Mouse (Mus musculus): ENCODE results near the gene Akap7. TPM values are rescaled to one million over a fixed set of nuclear protein-coding genes. Genes with fewer than 3 reads are reported as not detected.

Gene Akap7
- total RNA-seq, 2 experiments from 2014 or later: 59.1 to 62.1 TPM

DNA sequence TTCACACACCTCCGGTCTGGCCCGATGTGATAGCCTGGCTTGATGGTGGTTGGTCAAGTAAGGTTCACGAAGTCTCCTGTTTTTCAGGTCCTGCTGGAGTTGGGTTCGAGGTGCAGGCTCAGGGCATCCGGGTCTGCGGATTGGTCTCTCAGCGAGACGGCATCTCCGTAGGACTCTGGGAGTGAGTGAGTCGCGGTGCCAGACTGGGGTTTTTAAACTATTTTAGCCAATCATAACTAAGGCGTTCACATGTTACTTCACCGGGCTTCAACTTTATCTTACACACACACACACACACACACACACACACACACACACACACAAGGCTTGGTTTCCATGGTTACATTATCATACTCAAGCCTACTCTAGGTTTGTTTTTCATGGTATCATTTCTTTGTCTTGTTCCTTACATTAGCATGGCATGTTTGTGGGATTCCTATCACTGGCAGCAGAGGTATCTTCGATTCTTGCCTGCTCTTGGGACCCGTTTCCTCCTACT, 8.6 kb downstream of the Akap7 start:
- intact Hi-C loops (cut with DNase I): no loop called here
- DNase-seq (ENCODE audit: low spot score in 2 of 2): no peak

- intact Hi-C loops (cut with DNase I): no loop called here
- DNase-seq (ENCODE audit: low spot score in 2 of 2): no peak
Measured at GRCm38 (mm10) chr10:25298264-25298671, 9.4 kb downstream of the Akap7 start.

DNA sequence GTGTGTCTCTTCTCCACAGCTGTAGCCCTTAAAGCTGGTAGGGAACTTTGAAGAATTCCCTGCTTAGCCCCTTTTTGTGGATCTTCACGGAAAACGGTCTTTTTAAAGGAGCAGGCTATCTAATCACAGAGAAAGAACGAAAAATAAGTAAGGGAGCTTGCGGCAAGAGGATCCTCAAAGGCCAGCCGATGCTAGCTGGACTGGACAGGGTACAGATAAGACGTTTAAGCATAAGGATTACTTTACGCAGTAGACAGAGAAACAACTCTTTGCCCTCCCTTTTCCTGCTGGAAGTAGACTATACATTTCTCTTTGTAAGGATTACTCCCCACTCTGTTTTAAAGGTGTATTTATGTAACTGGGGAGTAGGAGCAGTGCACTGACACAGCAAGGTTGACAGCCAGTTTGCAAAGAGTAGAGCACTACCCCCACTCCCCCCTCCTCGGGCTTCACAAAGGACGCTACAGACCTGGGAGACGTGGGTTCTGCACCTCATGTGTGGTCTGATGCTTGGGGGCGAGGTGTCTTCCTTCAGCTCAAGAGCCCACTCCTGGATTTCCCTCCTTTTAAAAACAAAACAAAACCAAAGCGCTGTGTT, 9.9 kb downstream of the Akap7 start:
- DNase-seq (ENCODE audit: low spot score in 2 of 2): no peak
- intact Hi-C loops (cut with DNase I): loop anchor here (1.0 kb wide), 1 partner anchor 62 kb away; the partner anchor contains the start of gene Epb41l2

- DNase-seq (ENCODE audit: low spot score in 2 of 2): peak; percentile 84 to 86
- intact Hi-C loops (cut with DNase I): loop anchor here (1.0 kb wide), 1 partner anchor 62 kb away; the partner anchor contains the start of gene Epb41l2
Measured at GRCm38 (mm10) chr10:25296657-25297369, 10.9 kb downstream of the Akap7 start.

GRCm38 (mm10) chr10:25296286-25296656, 11.4 kb downstream of the Akap7 start:
- no peak for DNase-seq (ENCODE audit: low spot score in 2 of 2)
- intact Hi-C loops (cut with DNase I): no loop called here

DNA sequence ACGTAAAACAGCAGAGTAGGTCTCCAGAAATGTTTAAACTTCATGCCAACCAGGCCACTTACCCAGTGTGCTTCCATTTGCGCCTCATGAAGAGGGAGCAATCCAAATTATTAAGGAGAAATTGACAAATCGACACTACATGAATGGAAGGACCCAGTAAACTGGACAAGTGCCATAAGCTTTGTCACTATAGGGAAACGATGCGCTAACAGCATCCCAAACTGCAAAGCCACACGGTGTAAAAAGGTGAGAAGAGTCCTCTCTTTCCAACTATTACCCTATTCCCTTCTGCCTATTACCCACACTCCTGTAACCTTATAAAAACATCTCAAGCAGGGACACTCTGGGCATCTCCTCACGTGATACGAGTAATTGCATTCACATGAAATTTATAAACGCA, 11.8 kb downstream of the Akap7 start:
- intact Hi-C loops (cut with DNase I): no loop called here
- no peak for DNase-seq (ENCODE audit: low spot score in 2 of 2)

- intact Hi-C loops (cut with DNase I): no loop called here
- DNase-seq (ENCODE audit: low spot score in 2 of 2): no peak
Measured at GRCm38 (mm10) chr10:25294999-25295398, 12.7 kb downstream of the Akap7 start.

- DNase-seq (ENCODE audit: low spot score in 2 of 2): no peak
Measured at GRCm38 (mm10) chr10:25293796-25294195, 13.9 kb downstream of the Akap7 start.

GRCm38 (mm10) chr10:25291053-25291452, 16.6 kb downstream of the Akap7 start:
- DNase-seq (ENCODE audit: low spot score in 2 of 2): no peak
- intact Hi-C loops (cut with DNase I): no loop called here

More at GRCm38 (mm10) chr10:25293796-25294195, 13.9 kb downstream of the Akap7 start:
- intact Hi-C loops (cut with DNase I): no loop called here

GRCm38 (mm10) chr10:25285100-25285811, 22.4 kb downstream of the Akap7 start:
- DNase-seq (ENCODE audit: low spot score in 2 of 2): no peak
- intact Hi-C loops (cut with DNase I): no loop called here

DNA sequence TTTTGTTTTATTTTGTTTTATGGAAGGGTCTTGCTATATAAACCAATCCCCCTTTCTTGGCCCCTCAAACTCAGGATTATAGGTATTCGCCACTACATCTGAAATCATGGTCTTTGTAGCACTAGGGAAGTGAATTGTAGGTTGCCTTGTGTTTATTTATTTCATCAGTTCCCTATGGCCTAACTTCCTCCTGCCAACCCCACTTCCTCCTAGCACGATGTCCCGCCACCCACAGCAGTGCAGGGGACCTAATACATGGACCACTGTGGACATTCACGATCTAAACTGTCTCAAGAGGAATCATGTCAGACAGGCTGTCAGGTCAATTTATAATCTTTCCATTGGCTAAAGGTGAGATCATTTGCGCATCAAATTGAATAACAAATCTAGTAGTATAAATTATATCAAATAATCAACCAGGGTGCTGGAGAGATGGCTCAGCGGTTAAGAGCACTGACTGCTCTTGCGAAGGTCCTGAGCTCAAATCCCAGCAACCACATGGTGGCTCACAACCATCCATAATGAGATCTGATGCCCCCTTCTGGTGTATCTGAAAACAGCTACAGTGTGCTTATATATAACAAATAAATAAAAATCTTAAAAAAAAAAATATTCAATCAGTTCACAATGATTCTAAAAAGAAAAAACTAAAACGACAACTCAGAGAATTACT, 23.1 kb downstream of the Akap7 start:
- intact Hi-C loops (cut with DNase I): no loop called here
- DNase-seq (ENCODE audit: low spot score in 2 of 2): no peak

DNA sequence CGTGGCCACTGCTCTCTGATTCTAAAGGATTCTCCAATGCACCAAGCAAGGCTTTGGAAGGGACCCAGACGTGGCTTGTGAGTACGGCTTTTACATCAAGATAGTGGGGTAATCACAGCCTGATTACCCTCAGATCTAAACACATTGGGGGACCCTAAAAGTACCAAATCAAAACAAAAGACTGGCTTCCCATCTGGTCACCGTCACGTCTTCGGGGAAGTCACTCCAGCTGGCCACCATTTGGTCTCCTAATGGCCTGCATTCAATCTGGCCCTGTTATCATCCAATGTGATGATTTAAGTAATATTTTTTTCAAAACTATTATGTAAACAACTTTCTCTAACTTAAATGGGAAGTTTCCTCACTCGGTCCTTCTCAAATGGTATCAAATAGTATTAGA, 24.3 kb downstream of the Akap7 start:
- intact Hi-C loops (cut with DNase I): no loop called here
- no peak for DNase-seq (ENCODE audit: low spot score in 2 of 2)

DNA sequence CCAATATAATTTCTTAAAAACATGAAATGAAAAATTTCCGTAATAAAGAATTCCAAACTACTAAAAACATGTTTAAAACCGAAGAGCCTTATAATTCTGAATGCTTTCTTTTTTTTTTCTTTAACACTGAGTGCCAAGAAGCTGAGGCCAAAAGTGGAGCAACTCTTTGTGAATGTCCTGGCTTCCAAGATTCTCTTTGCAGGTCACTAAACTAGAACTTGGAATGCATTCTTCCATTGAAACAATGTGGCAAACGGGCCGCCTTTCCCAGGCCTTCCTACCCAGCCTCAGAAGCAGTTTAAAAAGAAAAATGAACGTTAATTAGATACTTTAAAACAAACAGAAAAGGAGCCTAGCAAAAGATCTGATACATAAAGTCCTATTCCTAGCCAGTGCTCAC, 27.5 kb downstream of the Akap7 start:
- peak in 1 of 2 experiments; percentile 35 for DNase-seq (ENCODE audit: low spot score in 2 of 2)
- intact Hi-C loops (cut with DNase I): no loop called here

GRCm38 (mm10) chr10:25279406-25279805, 28.3 kb downstream of the Akap7 start:
- no peak for DNase-seq (ENCODE audit: low spot score in 2 of 2)
- intact Hi-C loops (cut with DNase I): no loop called here

DNA sequence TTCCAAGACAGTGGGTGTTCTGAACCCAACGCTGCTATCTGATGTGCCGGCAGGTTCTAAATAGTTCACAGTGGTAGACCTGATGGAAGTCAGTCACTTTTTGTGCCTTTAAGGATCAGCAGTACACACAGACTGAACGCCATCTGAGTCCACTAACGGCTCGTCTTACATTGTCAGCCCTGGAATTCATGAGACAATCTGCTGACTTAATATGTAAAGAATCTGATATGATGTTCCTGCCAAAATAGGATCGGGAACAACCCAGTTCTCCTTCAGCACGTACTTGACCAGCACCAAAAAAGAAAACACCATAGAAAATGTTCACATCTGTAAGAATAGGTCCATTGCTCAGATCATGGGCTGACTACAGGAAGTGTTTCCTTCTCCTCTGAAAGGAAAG, 32.2 kb downstream of the Akap7 start:
- DNase-seq (ENCODE audit: low spot score in 2 of 2): no peak
- intact Hi-C loops (cut with DNase I): no loop called here

DNA sequence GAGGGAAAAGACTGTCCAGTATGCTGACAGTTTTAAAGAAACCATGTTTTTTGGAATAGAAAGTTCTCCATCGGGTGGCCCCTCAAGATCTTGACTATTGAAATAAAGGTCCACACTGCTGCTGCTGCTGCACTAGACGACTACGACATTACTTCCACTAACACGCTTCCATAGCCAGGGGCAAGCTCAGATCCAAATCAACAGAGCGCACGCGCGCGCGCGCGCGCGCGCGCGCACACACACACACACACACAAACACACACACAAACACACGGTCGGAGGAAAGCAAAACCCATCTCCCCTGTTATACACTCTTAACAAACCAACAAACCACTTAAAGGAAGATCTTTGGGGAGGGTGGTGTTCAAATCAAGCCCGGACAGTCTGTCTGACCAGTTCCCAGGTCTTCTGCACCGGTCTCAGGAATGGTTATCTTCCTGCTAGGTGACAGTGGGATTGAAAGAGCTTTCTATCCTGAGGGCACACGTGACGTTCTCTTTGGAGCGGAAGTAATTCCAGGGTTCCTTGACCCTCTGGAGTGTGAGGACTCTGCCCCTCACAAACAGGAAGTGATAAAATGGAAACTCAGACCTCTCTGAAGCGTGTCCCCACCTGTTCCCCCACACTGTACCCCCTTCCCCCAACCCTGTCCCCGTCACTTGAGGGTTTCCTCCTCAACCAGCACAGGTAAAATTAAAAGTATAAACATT, 32.9 kb downstream of the Akap7 start:
- intact Hi-C loops (cut with DNase I): loop anchor here (5.0 kb wide), 2 partner anchors 863 to 1073 kb away; no protein-coding TSS in a partner anchor
- no peak for DNase-seq (ENCODE audit: low spot score in 2 of 2)

DNA sequence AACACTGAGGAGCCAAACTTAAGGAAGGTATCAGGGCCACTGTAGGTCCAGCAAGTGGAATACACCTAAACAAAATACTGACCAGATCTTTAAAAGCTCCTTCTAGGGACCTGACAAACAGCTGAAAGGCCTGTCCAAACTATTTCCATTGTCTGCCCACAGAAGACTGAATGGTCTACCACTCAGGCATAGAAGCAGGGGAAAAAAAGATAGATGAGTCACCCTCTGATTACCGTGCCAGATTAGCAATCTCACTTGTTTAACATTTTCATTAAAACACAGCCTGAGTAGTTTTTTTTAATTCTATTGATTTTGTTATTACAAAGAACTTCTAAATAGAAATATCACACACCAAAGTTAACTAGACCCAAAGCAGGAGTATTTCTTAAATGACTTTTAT, 33.9 kb downstream of the Akap7 start:
- DNase-seq (ENCODE audit: low spot score in 2 of 2): no peak
- intact Hi-C loops (cut with DNase I): loop anchor here (5.0 kb wide), 2 partner anchors 864 to 1074 kb away; no protein-coding TSS in a partner anchor

GRCm38 (mm10) chr10:25271756-25272155, 35.9 kb downstream of the Akap7 start:
- intact Hi-C loops (cut with DNase I): loop anchor here (5.0 kb wide), 2 partner anchors 866 to 1076 kb away; no protein-coding TSS in a partner anchor
- DNase-seq (ENCODE audit: low spot score in 2 of 2): peak in 1 of 2 experiments; percentile 43

GRCm38 (mm10) chr10:25271207-25271606, 36.5 kb downstream of the Akap7 start:
- no peak for DNase-seq (ENCODE audit: low spot score in 2 of 2)
- intact Hi-C loops (cut with DNase I): loop anchor here (5.0 kb wide), 2 partner anchors 866 to 1076 kb away; no protein-coding TSS in a partner anchor

Data from left cerebral cortex, postnatal 25 days (tissue).